Mouse (Mus musculus) heart, postnatal 0 days (tissue): ENCODE data around the gene B830017H08Rik.

Experiments used
- CTCF ChIP-seq: IDR thresholded peaks from 2 replicates; pipeline ENCODE4 v1.5.1; 2016; ENCODE audit warnings: antibody characterized with exemption, control low read depth, low read depth
- EP300 ChIP-seq: IDR thresholded peaks from 2 replicates; pipeline ENCODE4 v1.6.1; 2016; ENCODE audit warnings: antibody characterized with exemption, low read depth

DNA sequence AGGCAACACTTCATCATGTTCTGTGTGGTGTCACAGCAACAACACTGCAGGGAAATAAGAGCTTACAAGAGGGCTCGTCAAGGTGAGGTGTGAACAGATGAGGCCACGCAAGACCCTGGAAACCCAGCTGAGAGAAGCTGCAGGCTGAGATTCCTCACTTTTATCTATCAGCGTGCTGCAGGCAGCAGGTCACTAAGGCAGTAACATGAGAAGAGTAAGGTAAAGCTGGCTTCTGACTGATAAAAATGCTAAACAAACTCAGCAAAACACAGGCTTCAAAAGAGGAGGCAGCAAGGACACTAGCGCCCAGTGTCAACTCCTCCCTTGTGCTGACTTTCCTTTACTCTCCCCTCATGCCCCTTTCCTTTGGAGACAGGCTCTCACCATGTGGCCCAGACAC is 40.1 kb downstream of the B830017H08Rik start:
- TF ChIP-seq CTCF (no peak), EP300 (no peak)
